Mouse (Mus musculus): Measurements from ENCODE around the gene Setx. TPM values are rescaled to one million over a fixed set of nuclear protein-coding genes. Genes with fewer than 3 reads are reported as not detected.
"Not testable (repeated sequence)": the region's sequence is repeated elsewhere in the genome, so short reads cannot be mapped to it uniquely, and the experiment has no call there.

Setx gene
- polyA plus RNA-seq (2016; fragmentation: Nextera tagmentation; extraction: Ambion mirVana) = 12.3 and 14.0 TPM in 2 replicates

- Histone ChIP-seq H3K4me1 (peaks cover 11% of the 10 kb centered on the region), H3K27me3 (replicated peaks; ENCODE audit: low read depth, poor library complexity, severe bottlenecking) (no peaks in the 10 kb centered on the region), H3K27ac (replicated peaks) (peak within 1 kb of the TSS; percentile 92), H3K36me3 (replicated peaks) (peaks cover 27% of the 10 kb centered on the region), H3K4me3 (peak within 1 kb of the TSS; percentile 77), H3K9me3 (no peaks in the 10 kb centered on the region)
- WGBS = 70% methylated on average over 14 of the region's 14 CpGs
- DNase-seq (ENCODE audit: low spot score) = no peak
Measured at GRCm38 (mm10) chr2:29123907-29124569, at the start of gene Setx. TSS of gene Setx (plus strand) at chr2:29124181.

GRCm38 (mm10) chr2:29074676-29075075 is 49.3 kb upstream of the Setx start:
- Histone ChIP-seq H3K36me3 (replicated peaks) (peaks cover 97% of the 10 kb centered on the region), H3K27me3 (replicated peaks; ENCODE audit: low read depth, poor library complexity, severe bottlenecking) (no peaks in the 10 kb centered on the region), H3K4me1 (no peaks in the 10 kb centered on the region), H3K4me3 (no peak overlapping the region), H3K9me3 (no peaks in the 10 kb centered on the region), H3K27ac (replicated peaks) (no peak overlapping the region)
- DNase-seq (ENCODE audit: low spot score) = no peak
- 92% methylated on average over 7 of the region's 7 CpGs for WGBS

GRCm38 (mm10) chr2:29075331-29076070 is 48.5 kb upstream of the Setx start:
- Histone ChIP-seq H3K27me3 (replicated peaks; ENCODE audit: low read depth, poor library complexity, severe bottlenecking) (no peaks in the 10 kb centered on the region), H3K27ac (replicated peaks) (no peak overlapping the region), H3K9me3 (no peaks in the 10 kb centered on the region), H3K4me3 (no peak overlapping the region), H3K36me3 (replicated peaks) (peaks cover 97% of the 10 kb centered on the region), H3K4me1 (no peaks in the 10 kb centered on the region)
- DNase-seq (ENCODE audit: low spot score) = no peak
- 92% methylated on average over 11 of the region's 11 CpGs for WGBS

GRCm38 (mm10) chr2:29076226-29076625 is 47.8 kb upstream of the Setx start:
- H3K27ac ChIP-seq (replicated peaks) = no peak overlapping the region
- 84% methylated on average over 2 of the region's 2 CpGs for WGBS
- H3K4me1 ChIP-seq = no peaks in the 10 kb centered on the region
- no peak overlapping the region for H3K4me3 ChIP-seq
- H3K9me3 ChIP-seq = no peaks in the 10 kb centered on the region
- no peaks in the 10 kb centered on the region for H3K27me3 ChIP-seq (replicated peaks; ENCODE audit: low read depth, poor library complexity, severe bottlenecking)
- no peak for DNase-seq (ENCODE audit: low spot score)
- peaks cover 97% of the 10 kb centered on the region for H3K36me3 ChIP-seq (replicated peaks)

GRCm38 (mm10) chr2:29081965-29082364 is 42.0 kb upstream of the Setx start:
- DNase-seq (ENCODE audit: low spot score) = no peak
- Histone ChIP-seq H3K36me3 (replicated peaks) (peaks cover 96% of the 10 kb centered on the region), H3K27ac (replicated peaks) (no peak overlapping the region), H3K9me3 (no peaks in the 10 kb centered on the region), H3K4me1 (no peaks in the 10 kb centered on the region), H3K4me3 (no peak overlapping the region), H3K27me3 (replicated peaks; ENCODE audit: low read depth, poor library complexity, severe bottlenecking) (no peaks in the 10 kb centered on the region)
- 59% methylated on average over 3 of the region's 3 CpGs for WGBS

- no peaks in the 10 kb centered on the region for H3K4me1 ChIP-seq
- H3K36me3 ChIP-seq (replicated peaks) = peaks cover 70% of the 10 kb centered on the region
- H3K27ac ChIP-seq (replicated peaks) = no peak overlapping the region
- H3K4me3 ChIP-seq = no peak overlapping the region
- H3K27me3 ChIP-seq (replicated peaks; ENCODE audit: low read depth, poor library complexity, severe bottlenecking) = no peaks in the 10 kb centered on the region
- WGBS = 94% methylated on average over 7 of the region's 7 CpGs
- DNase-seq (ENCODE audit: low spot score) = no peak
- no peaks in the 10 kb centered on the region for H3K9me3 ChIP-seq
Measured at GRCm38 (mm10) chr2:29086026-29086425, 38.0 kb upstream of the Setx start.

- H3K27ac ChIP-seq (replicated peaks); H3K4me1 ChIP-seq; H3K9me3 ChIP-seq; DNase-seq (ENCODE audit: low spot score); H3K4me3 ChIP-seq; H3K27me3 ChIP-seq (replicated peaks; ENCODE audit: low read depth, poor library complexity, severe bottlenecking): not testable (repeated sequence)
- WGBS = 86% methylated on average over 6 of the region's 6 CpGs
- peaks cover 38% of the 10 kb centered on the region for H3K36me3 ChIP-seq (replicated peaks)
Measured at GRCm38 (mm10) chr2:29089276-29089675, 34.7 kb upstream of the Setx start.

GRCm38 (mm10) chr2:29095674-29096073 is 28.3 kb upstream of the Setx start:
- no peak overlapping the region for H3K4me3 ChIP-seq
- WGBS = 93% methylated on average over 8 of the region's 8 CpGs

GRCm38 (mm10) chr2:29096751-29097150 is 27.2 kb upstream of the Setx start:
- DNase-seq (ENCODE audit: low spot score) = no peak
- H3K27ac ChIP-seq (replicated peaks) = no peak overlapping the region
- no peak overlapping the region for H3K4me3 ChIP-seq
- no peaks in the 10 kb centered on the region for H3K9me3 ChIP-seq
- H3K36me3 ChIP-seq (replicated peaks) = no peaks in the 10 kb centered on the region
- H3K27me3 ChIP-seq (replicated peaks; ENCODE audit: low read depth, poor library complexity, severe bottlenecking) = no peaks in the 10 kb centered on the region
- 67% methylated on average over 4 of the region's 4 CpGs for WGBS
- H3K4me1 ChIP-seq = no peaks in the 10 kb centered on the region

More at GRCm38 (mm10) chr2:29095674-29096073, 28.3 kb upstream of the Setx start:
- DNase-seq (ENCODE audit: low spot score) = no peak
- no peaks in the 10 kb centered on the region for H3K4me1 ChIP-seq
- no peaks in the 10 kb centered on the region for H3K27me3 ChIP-seq (replicated peaks; ENCODE audit: low read depth, poor library complexity, severe bottlenecking)
- H3K9me3 ChIP-seq = no peaks in the 10 kb centered on the region
- H3K27ac ChIP-seq (replicated peaks) = no peak overlapping the region
- H3K36me3 ChIP-seq (replicated peaks) = no peaks in the 10 kb centered on the region

GRCm38 (mm10) chr2:29097465-29097864 is 26.5 kb upstream of the Setx start:
- DNase-seq (ENCODE audit: low spot score) = no peak
- WGBS = 80% methylated on average over 3 of the region's 3 CpGs
- H3K27me3 ChIP-seq (replicated peaks; ENCODE audit: low read depth, poor library complexity, severe bottlenecking) = no peaks in the 10 kb centered on the region
- no peaks in the 10 kb centered on the region for H3K9me3 ChIP-seq
- H3K4me3 ChIP-seq = no peak overlapping the region
- no peaks in the 10 kb centered on the region for H3K36me3 ChIP-seq (replicated peaks)
- H3K27ac ChIP-seq (replicated peaks) = no peak overlapping the region
- no peaks in the 10 kb centered on the region for H3K4me1 ChIP-seq

GRCm38 (mm10) chr2:29097955-29098354 is 26.0 kb upstream of the Setx start:
- H3K27me3 ChIP-seq (replicated peaks; ENCODE audit: low read depth, poor library complexity, severe bottlenecking); H3K27ac ChIP-seq (replicated peaks); H3K4me1 ChIP-seq; H3K4me3 ChIP-seq; H3K36me3 ChIP-seq (replicated peaks); H3K9me3 ChIP-seq; DNase-seq (ENCODE audit: low spot score): not testable (repeated sequence)
- WGBS = 92% methylated on average over 5 of the region's 5 CpGs

- H3K27me3 ChIP-seq (replicated peaks; ENCODE audit: low read depth, poor library complexity, severe bottlenecking) = no peaks in the 10 kb centered on the region
- WGBS = 81% methylated on average over 8 of the region's 8 CpGs
- H3K9me3 ChIP-seq = no peaks in the 10 kb centered on the region
- no peak overlapping the region for H3K27ac ChIP-seq (replicated peaks)
- no peak for DNase-seq (ENCODE audit: low spot score)
- H3K4me1 ChIP-seq = no peaks in the 10 kb centered on the region
- H3K36me3 ChIP-seq (replicated peaks) = no peaks in the 10 kb centered on the region
- H3K4me3 ChIP-seq = no peak overlapping the region
Measured at GRCm38 (mm10) chr2:29098786-29099185, 25.2 kb upstream of the Setx start.

GRCm38 (mm10) chr2:29099646-29100045 is 24.3 kb upstream of the Setx start:
- WGBS = 90% methylated on average over 14 of the region's 14 CpGs
- Histone ChIP-seq H3K9me3 (no peaks in the 10 kb centered on the region), H3K4me3 (no peak overlapping the region), H3K27me3 (replicated peaks; ENCODE audit: low read depth, poor library complexity, severe bottlenecking) (no peaks in the 10 kb centered on the region), H3K4me1 (no peaks in the 10 kb centered on the region), H3K36me3 (replicated peaks) (no peaks in the 10 kb centered on the region), H3K27ac (replicated peaks) (no peak overlapping the region)
- no peak for DNase-seq (ENCODE audit: low spot score)
